Mouse (Mus musculus): ENCODE measurements around the gene Foxq1.

The Foxq1 gene

DNA sequence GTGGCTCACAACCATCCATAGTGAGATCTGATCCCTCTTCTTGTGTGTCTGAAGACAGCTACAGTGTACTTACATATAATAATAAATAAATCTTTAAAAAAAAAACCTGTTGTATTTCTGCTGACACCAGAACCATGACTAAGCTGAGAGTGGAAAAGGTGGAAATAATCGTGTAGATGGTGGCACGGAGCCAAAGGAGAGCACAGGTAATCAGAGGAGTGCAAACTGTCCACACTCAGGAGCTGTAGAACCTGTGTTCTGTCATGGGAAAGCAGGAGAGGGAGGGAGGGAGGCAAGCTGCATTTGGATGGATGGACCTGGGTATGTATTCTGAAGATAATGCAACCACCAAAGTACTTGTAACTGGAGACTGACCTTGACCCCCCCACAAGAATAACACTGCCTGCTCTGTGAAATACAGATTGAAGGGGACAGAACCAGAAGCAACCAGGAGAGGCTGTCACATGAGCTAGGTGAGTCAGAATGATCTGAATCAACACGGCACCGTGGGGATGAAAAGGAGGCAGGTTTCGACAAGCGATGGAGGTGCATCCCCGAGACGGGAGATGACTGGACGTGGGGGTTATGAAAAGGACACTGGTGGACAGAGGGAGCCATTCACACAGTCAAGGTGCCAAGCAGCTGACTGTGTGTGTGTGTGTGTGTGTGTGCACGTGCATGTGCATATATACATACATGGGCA lies 17.0 kb downstream of the Foxq1 start:
- no peak for DNase-seq (ENCODE audit: low read depth, low spot score)

DNA sequence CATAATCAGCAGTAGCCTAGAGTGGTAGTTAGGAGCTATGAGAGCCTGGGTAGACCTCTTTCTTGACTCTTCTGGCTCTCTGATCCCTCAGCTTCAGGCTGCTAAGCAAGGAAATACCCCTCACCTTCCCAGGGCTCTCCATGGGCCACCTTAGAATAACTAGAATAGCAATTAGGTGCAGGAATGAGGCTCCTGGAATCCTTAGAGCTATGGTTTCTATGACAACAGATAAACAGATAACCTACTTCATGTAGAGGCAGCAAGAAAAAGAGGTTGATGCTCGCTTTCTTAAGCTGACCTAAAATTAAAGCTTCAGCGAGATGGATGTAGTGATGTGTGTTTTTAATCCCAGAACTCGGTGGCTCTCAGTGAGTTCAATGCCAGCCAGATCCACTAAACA lies 18.7 kb downstream of the Foxq1 start:
- DNase-seq (ENCODE audit: low read depth, low spot score): no peak

DNA sequence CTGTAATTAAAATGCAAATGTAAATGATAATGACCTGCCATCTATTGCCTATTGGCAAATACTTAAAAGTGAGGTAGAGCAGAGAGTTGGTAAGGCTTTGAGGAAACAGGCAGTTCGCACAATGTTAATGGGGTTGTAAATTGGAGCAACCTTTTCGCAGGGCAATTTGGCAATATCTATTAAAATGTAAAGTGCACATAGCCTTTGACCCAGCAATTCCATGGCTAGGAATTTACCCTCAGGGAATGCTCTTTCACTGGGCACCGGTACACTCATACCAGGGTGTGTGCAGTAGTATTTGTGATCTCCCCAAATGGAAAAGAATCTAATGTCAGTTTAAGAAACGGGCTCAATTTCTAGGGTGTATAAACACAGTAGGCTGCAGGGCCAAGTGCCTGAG lies 20.8 kb downstream of the Foxq1 start:
- DNase-seq (ENCODE audit: low read depth, low spot score): no peak

DNA sequence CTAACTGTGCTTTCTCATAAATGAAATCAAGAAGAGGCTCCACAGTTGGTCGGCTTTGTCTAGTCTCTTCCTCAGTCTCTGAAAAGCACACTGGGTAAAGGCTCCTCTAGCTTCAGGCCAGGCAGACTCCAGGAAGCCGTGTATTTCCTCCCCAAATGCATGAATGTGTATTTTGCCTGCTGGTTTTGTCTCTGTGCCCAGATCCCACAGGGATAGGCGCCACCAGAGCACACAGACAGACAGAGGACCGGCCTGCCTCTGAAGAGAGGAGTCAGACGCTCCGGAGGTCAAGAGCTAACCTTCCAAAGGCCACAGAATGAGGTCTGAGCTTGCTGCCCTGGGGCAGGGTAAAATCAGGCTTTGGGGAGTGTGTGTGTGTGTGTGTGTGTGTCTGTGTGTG lies 21.6 kb downstream of the Foxq1 start:
- no peak for DNase-seq (ENCODE audit: low read depth, low spot score)

DNA sequence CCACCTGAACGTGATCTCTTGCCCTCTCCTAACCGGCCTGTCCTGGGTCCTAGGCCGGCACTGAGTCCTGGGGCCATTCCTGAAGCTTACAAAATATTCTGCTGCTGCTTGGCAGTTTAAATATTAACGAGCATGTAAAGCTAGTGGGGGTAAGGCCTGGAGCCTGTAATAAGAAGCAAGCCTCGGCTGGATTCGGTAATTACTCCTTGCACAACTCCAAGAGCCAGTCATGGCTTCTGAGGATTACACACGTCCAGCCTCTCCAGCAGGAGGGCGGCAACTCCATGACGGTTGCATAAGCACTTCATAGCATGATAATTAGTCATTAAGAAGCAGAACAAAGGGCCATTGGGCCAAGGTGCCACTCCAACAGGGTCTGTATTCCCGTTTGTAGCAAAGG lies 22.5 kb downstream of the Foxq1 start:
- DNase-seq (ENCODE audit: low read depth, low spot score): no peak

DNA sequence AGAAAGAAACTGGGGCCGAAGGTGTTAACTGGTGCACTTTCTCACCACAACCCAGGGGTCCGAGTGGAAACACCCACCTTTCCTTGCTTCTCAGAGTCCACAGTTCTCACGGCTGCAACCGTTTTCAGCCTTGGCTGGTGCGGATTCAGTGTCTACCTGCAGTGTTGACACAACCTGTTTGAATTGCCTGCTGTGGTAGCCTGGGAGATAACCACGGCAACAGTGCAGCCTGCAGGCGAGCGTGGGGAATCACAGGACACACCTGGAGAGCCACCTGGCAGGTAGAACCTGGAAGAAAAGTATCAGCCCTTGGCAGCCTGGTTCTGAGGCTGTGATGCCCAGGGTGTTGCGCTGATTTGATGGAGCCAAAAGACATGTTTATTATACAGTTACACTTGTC lies 23.9 kb downstream of the Foxq1 start:
- no peak for DNase-seq (ENCODE audit: low read depth, low spot score)

DNA sequence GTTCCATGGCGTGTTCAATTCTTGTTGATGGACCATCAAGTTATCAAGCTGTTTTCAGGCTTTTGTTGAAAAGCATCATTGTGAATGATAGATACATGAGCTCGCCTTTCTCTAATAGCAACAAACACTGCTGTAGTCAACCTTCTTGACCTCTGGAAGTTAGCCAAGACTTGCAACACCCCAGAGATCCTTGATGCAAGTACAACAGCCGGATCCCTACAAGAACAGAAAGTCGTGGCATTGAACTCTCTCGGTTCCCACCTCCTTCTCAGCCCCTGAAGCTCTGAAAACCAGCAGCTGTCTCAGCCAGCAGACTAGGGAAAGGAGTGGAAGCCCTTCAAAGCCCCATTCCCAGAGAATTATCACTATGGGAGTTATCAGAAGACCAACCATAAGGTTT lies 31.4 kb downstream of the Foxq1 start:
- DNase-seq (ENCODE audit: low read depth, low spot score): no peak

DNA sequence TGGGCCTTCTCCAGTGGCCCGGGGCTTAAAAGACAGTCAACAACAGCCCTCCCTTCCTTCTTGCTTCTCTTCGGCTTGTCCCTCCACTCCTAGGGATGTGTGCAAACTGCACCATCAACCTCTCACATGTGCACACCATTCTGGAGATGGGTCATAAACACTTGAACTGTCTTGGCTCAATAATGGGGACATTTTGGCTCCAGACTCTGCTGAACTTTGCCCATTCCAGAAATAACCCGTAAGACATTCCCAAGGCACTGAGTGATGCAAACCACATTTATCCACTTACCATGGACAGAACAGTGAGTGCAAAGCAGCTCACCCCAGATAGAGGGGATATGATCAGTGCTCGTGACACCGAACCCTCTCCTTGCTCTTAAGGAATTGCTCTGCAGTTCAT lies 43.6 kb downstream of the Foxq1 start:
- no peak for DNase-seq (ENCODE audit: low read depth, low spot score)

DNA sequence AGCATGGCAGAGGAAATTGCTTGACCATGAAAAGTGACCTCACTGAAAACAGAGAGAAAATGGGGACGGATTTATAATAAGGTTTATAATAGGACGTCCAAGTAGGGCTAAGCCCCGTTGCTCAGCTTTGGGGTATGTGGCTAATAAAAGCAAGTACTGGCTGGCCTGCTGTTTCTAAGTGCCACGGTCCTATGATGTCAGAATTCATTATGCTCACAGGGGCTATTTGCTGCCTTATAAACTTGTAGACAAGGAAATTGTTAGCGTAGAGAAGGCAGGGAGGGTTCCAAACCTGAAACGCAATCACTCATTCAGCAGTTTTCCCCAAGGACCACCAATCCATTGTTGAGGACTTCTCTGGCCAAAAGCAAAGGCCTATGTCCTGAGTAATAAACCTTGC lies 48.0 kb downstream of the Foxq1 start:
- no peak for DNase-seq (ENCODE audit: low read depth, low spot score)
